Mouse (Mus musculus): ENCODE measurements around the gene Col9a1. TPM values are rescaled to one million over a fixed set of nuclear protein-coding genes. Genes with fewer than 3 reads are reported as not detected.

The Col9a1 gene
- polyA plus RNA-seq (2017; shearing (Covaris generic)) = not detected

DNA sequence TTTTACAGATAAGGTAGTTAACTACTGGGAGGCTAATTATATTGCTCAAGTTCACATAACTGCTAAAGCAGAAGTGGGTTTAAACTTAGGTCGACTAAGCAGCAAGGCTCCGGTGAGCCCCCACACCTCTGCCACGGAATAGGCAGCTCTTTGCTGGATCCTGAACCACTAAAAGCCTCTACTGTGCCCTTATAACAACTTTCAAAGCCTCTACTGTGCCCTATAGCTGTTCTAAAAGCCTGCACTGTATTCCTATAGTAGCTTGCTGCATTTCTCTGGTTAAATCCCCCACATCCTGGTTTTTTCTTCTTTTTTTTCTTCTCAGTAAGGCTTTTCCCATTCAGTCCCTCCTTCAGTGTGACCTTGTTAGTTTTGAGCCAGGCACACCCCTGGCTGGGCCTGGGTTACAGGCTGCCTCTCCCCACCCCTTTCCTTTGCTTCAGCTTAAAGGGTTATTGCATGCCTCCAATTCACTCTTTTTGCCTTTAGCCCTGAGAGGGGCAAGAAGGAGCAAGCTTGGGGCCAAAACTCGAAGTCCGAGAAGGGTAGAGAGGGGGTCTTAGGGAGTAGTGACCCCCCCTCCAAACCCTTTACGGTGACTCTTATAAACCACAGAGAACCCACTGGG, at the start of gene Col9a1:
Gene Col9a1, plus strand, starts transcription at position 387 of the 628 bp plus-strand sequence.

Other genes with a start within 250 kb of the Col9a1 start
- 24.1 TPM for gene Sdhaf4, start 172.0 kb upstream of the Col9a1 start, polyA plus RNA-seq (2017; shearing (Covaris generic))
- gene Fam135a, start 77.3 kb upstream of the Col9a1 start, polyA plus RNA-seq (2017; shearing (Covaris generic)) = not detected